Mouse (Mus musculus) A20 (cell line): Measurements from ENCODE around the gene Rab3ip.

ENCODE experiments used
- DNase-seq: peaks from one replicate; pipeline ENCODE4 v3.0.0-alpha.2; 2011; ENCODE audit warnings: low read depth, low spot score

Rab3ip gene

GRCm38 (mm10) chr10:116957867-116958551 lies 7.4 kb upstream of the Rab3ip start:
- DNase-seq, result no peak

GRCm38 (mm10) chr10:116956483-116957158 lies 6.1 kb upstream of the Rab3ip start:
- no peak for DNase-seq

GRCm38 (mm10) chr10:116955191-116955590 lies 4.6 kb upstream of the Rab3ip start:
- no peak for DNase-seq

GRCm38 (mm10) chr10:116950886-116951285 lies 317 bp upstream of the Rab3ip start:
- peak; percentile 70 for DNase-seq

GRCm38 (mm10) chr10:116949111-116950008 lies 1.2 kb downstream of the Rab3ip start:
- peak; percentile 63 for DNase-seq

- DNase-seq, result no peak
Observed at GRCm38 (mm10) chr10:116948414-116948813, 2.2 kb downstream of the Rab3ip start.

- no peak for DNase-seq
Observed at GRCm38 (mm10) chr10:116944940-116945339, 5.6 kb downstream of the Rab3ip start.

GRCm38 (mm10) chr10:116944144-116944543 lies 6.4 kb downstream of the Rab3ip start:
- DNase-seq, result peak; percentile 29

GRCm38 (mm10) chr10:116943025-116943424 lies 7.5 kb downstream of the Rab3ip start:
- DNase-seq, result peak; percentile 54

GRCm38 (mm10) chr10:116935028-116935427 lies 15.5 kb downstream of the Rab3ip start:
- DNase-seq, result peak; percentile 47

GRCm38 (mm10) chr10:116933794-116934193 lies 16.8 kb downstream of the Rab3ip start:
- no peak for DNase-seq

- DNase-seq, result no peak
Observed at GRCm38 (mm10) chr10:116932418-116932817, 18.2 kb downstream of the Rab3ip start.

GRCm38 (mm10) chr10:116931497-116932179 lies 18.9 kb downstream of the Rab3ip start:
- no peak for DNase-seq

- peak; percentile 34 for DNase-seq
Observed at GRCm38 (mm10) chr10:116930936-116931335, 19.6 kb downstream of the Rab3ip start.

- no peak for DNase-seq
Observed at GRCm38 (mm10) chr10:116930506-116930905, 20.1 kb downstream of the Rab3ip start.

- no peak for DNase-seq
Observed at GRCm38 (mm10) chr10:116928826-116929225, 21.7 kb downstream of the Rab3ip start.

- DNase-seq, result no peak
Observed at GRCm38 (mm10) chr10:116926428-116927113, 24.0 kb downstream of the Rab3ip start.

- no peak for DNase-seq
Observed at GRCm38 (mm10) chr10:116923651-116924495, 26.7 kb downstream of the Rab3ip start.

GRCm38 (mm10) chr10:116922161-116922560 lies 28.4 kb downstream of the Rab3ip start:
- DNase-seq, result no peak

- DNase-seq, result no peak
Observed at GRCm38 (mm10) chr10:116921416-116921815, 29.2 kb downstream of the Rab3ip start.
